Mouse (Mus musculus) right cerebral cortex, postnatal 14 days (tissue): Measurements from ENCODE around the gene Ndufv1.
"Not testable (repeated sequence)": the region's sequence is repeated elsewhere in the genome, so short reads cannot be mapped to it uniquely, and the experiment has no call there.

ENCODE experiments used
- DNase-seq: peaks from one replicate; pipeline ENCODE4 v3.0.0; 2022

The Ndufv1 gene

GRCm38 (mm10) chr19:4012432-4013022 lies at the start of gene Ndufv1:
TSS of gene Ndufv1 (minus strand) at chr19:4012806.
- peak; percentile 96 for DNase-seq

- no peak for DNase-seq
Measured at GRCm38 (mm10) chr19:4060899-4061465, 48.4 kb upstream of the Ndufv1 start.

GRCm38 (mm10) chr19:4060044-4060898 lies 47.7 kb upstream of the Ndufv1 start:
- DNase-seq = not testable (repeated sequence)

- DNase-seq = no peak
Measured at GRCm38 (mm10) chr19:4059069-4059740, 46.6 kb upstream of the Ndufv1 start, which contains the start of gene Gstp3. TSS of gene Gstp3 (minus strand) at chr19:4059569.

- DNase-seq = no peak
Measured at GRCm38 (mm10) chr19:4058581-4058980, 46.0 kb upstream of the Ndufv1 start.

- DNase-seq = no peak
Measured at GRCm38 (mm10) chr19:4057962-4058361, 45.4 kb upstream of the Ndufv1 start.

- no peak for DNase-seq
Measured at GRCm38 (mm10) chr19:4057389-4057788, 44.8 kb upstream of the Ndufv1 start.

- DNase-seq = no peak
Measured at GRCm38 (mm10) chr19:4056727-4057126, 44.1 kb upstream of the Ndufv1 start.

- DNase-seq = no peak
Measured at GRCm38 (mm10) chr19:4055947-4056693, 43.5 kb upstream of the Ndufv1 start.

- no peak for DNase-seq
Measured at GRCm38 (mm10) chr19:4055216-4055946, 42.8 kb upstream of the Ndufv1 start.

GRCm38 (mm10) chr19:4054613-4055012 lies 42.0 kb upstream of the Ndufv1 start:
- DNase-seq = no peak

GRCm38 (mm10) chr19:4052516-4053030 lies 40.0 kb upstream of the Ndufv1 start:
- DNase-seq = no peak

GRCm38 (mm10) chr19:4051741-4052515 lies 39.3 kb upstream of the Ndufv1 start:
- DNase-seq = peak; percentile 69

- DNase-seq = no peak
Measured at GRCm38 (mm10) chr19:4051016-4051415, 38.4 kb upstream of the Ndufv1 start.

GRCm38 (mm10) chr19:4049069-4049468 lies 36.5 kb upstream of the Ndufv1 start:
- DNase-seq = not testable (repeated sequence)

GRCm38 (mm10) chr19:4047859-4048258 lies 35.3 kb upstream of the Ndufv1 start:
- peak; percentile 84 for DNase-seq

- no peak for DNase-seq
Measured at GRCm38 (mm10) chr19:4046866-4047254, 34.3 kb upstream of the Ndufv1 start.

- DNase-seq = peak; percentile 71
Measured at GRCm38 (mm10) chr19:4045966-4046865, 33.6 kb upstream of the Ndufv1 start, which contains the start of gene Gstp2. TSS of gene Gstp2 (minus strand) at chr19:4046023.

- not testable (repeated sequence) for DNase-seq
Measured at GRCm38 (mm10) chr19:4044109-4044508, 31.5 kb upstream of the Ndufv1 start.

GRCm38 (mm10) chr19:4042124-4042523 lies 29.5 kb upstream of the Ndufv1 start:
- no peak for DNase-seq
